Mouse (Mus musculus): ENCODE measurements around the gene Rfesd. TPM values are rescaled to one million over a fixed set of nuclear protein-coding genes. Genes with fewer than 3 reads are reported as not detected.

Gene Rfesd
- polyA plus RNA-seq, 1 experiment from 2014 or later: 19.9 TPM

DNA sequence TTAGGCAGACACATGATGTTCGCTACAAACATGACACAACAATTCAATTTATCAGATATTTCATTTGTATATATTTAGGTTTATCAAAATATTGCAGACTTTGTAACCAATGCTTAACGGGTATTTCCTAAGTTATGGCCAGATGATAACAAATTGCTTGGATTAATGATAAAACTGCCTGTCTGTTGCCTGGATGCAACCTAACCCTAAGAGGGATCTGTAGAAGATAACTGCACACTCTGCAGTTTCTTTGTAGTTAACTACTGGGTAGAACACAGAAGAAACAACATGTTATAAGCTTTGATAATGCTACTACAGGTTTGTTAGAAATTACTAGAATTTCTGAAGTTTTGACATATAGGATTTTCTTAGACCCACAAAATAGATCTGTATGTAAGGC is 42.3 kb downstream of the Rfesd start:
- Histone ChIP-seq H3K27ac (replicated peaks) (no peak overlapping the region), H3K36me3 (no peaks in the 10 kb centered on the region), H3K4me1 (no peaks in the 10 kb centered on the region), H3K4me2 (no peak overlapping the region), H3K4me3 (replicated peaks) (no peak overlapping the region), H3K9ac (replicated peaks) (no peak overlapping the region), H3K27me3 (replicated peaks) (no peaks in the 10 kb centered on the region), H3K9me3 (replicated peaks) (no peaks in the 10 kb centered on the region)
- WGBS: 94% methylated on average over 2 of the region's 2 CpGs
- no peak for ATAC-seq (ENCODE audit: low FRiP score)

DNA sequence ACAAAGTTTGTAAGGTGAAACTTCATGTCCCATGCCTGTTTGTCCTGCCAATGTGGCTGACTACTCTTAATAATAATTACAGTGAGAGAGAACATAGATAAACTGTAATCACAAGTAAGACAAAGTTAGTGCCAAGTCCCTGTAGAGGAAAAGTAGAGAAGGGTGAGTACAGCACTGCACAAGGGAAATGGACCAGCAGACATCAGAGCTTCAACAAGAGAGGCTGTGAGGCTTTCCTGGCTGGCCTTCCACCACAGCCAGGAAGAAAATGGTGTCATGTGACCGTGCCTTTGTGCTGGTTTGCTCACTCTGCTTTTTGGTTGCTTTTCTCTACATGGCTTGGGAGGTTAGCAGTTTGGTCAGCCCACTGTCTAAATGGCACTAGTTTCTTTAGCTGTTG is 42.9 kb downstream of the Rfesd start:
- H3K27me3 ChIP-seq (replicated peaks): no peaks in the 10 kb centered on the region
- H3K27ac ChIP-seq (replicated peaks): no peak overlapping the region
- WGBS: 69% methylated on average over 1 of the region's 1 CpGs
- no peak overlapping the region for H3K4me3 ChIP-seq (replicated peaks)
- H3K4me1 ChIP-seq: no peaks in the 10 kb centered on the region
- no peak for ATAC-seq (ENCODE audit: low FRiP score)
- H3K9me3 ChIP-seq (replicated peaks): no peaks in the 10 kb centered on the region
- no peak overlapping the region for H3K4me2 ChIP-seq
- H3K9ac ChIP-seq (replicated peaks): no peak overlapping the region
- no peaks in the 10 kb centered on the region for H3K36me3 ChIP-seq

DNA sequence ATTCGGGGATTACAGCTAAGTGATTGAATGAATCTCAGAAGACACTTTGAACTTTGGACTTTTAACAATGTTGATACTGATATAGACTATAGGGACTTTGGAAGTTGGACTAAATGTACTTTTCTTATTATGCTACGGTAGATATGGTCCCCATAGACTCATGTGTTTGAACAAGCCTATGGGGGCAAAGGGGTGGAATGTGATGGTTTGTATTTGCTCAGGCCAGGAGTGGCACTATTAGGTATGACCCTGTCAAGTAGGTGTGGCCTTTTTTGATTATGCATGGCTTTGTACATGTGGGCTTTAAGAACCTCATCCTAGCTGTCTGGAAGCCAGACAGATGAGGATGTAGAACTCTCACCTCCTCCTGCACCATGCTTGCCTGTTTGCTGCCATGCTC is 44.0 kb downstream of the Rfesd start:
- Histone ChIP-seq H3K4me2 (no peak overlapping the region), H3K9me3 (replicated peaks) (no peaks in the 10 kb centered on the region), H3K9ac (replicated peaks) (no peak overlapping the region), H3K4me3 (replicated peaks) (no peak overlapping the region), H3K36me3 (no peaks in the 10 kb centered on the region), H3K4me1 (no peaks in the 10 kb centered on the region), H3K27ac (replicated peaks) (no peak overlapping the region), H3K27me3 (replicated peaks) (no peaks in the 10 kb centered on the region)
- no peak for ATAC-seq (ENCODE audit: low FRiP score)
- WGBS: 84% methylated on average over 2 of the region's 2 CpGs

DNA sequence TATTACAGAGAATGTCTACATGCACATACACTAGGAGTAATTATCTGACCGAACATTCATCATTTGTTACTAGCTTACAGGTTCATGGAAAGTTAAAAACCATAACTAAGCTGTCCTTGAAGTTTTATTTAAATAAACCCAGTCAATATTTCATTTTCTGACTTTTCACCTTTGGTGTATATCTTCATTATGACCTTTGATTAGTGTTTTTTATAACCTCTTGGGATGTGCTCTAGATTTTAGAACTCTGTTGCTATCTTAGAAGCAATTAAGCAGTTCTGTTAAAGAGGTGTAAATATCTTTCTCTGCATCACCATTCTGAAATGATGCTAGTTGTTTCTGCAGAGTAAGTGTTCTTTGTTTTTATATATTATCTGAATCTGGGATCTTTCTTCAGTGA is 51.7 kb downstream of the Rfesd start, which contains the start of gene Spata9:
TSS of gene Spata9 (plus strand) at position 301 of the 400 bp plus-strand sequence.
- no peaks in the 10 kb centered on the region for H3K27me3 ChIP-seq (replicated peaks)
- H3K9ac ChIP-seq (replicated peaks): no peak within 1 kb of the TSS
- WGBS: 83% methylated on average over 1 of the region's 1 CpGs
- no peak for ATAC-seq (ENCODE audit: low FRiP score)
- H3K4me1 ChIP-seq: no peaks in the 10 kb centered on the region
- H3K36me3 ChIP-seq: no peaks in the 10 kb centered on the region
- no peak within 1 kb of the TSS for H3K4me3 ChIP-seq (replicated peaks)
- H3K4me2 ChIP-seq: no peak within 1 kb of the TSS
- no peaks in the 10 kb centered on the region for H3K9me3 ChIP-seq (replicated peaks)
- H3K27ac ChIP-seq (replicated peaks): no peak within 1 kb of the TSS

DNA sequence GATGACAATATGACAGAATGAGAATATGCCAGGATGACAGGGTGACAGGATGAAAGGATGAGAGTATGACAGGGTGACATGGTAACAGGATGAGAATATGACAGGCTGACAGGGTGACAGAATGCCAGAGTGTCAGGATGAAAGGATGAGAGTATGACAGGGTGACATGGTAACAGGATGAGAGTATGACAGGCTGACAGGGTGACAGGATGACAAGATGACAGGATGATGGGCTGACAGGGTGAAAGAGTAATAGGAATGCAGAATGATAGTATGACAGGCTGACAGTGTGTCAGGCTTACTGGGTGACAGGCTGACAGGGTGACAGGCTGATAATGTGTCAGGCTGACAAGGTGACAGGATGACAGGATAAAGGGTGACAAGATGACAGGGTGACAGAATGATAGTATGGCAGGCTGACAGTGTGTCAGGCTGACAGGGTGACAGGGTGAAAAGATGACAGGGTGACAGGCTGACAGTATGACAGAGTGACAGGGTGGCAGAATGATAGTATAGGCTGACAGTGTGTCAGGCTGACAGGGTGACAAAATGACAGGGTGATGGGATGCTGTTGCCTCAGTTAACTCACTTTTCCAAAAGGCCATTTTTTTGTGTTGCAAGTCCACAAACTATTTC is 63.0 kb downstream of the Rfesd start:
- Histone ChIP-seq H3K9me3 (replicated peaks) (no peaks in the 10 kb centered on the region), H3K4me3 (replicated peaks) (no peak overlapping the region), H3K4me2 (no peak overlapping the region), H3K36me3 (no peaks in the 10 kb centered on the region), H3K27ac (replicated peaks) (no peak overlapping the region), H3K9ac (replicated peaks) (no peak overlapping the region), H3K27me3 (replicated peaks) (no peaks in the 10 kb centered on the region), H3K4me1 (no peaks in the 10 kb centered on the region)
- no peak for ATAC-seq (ENCODE audit: low FRiP score)

Other genes starting within 250 kb of the Rfesd start
- gene Glrx, start 178.9 kb downstream of the Rfesd start, polyA plus RNA-seq (2015; fragmentation: Nextera tagmentation; extraction: Ambion mirVana): 86.1 and 87.0 TPM in 2 replicates
- 17.6 and 18.3 TPM in 2 replicates for gene Rhobtb3, start 74.8 kb downstream of the Rfesd start, polyA plus RNA-seq (2015; fragmentation: Nextera tagmentation; extraction: Ambion mirVana)
- gene Spata9, start 51.6 kb downstream of the Rfesd start, polyA plus RNA-seq (2015; fragmentation: Nextera tagmentation; extraction: Ambion mirVana): 1.6 and 3.1 TPM in 2 replicates
- gene Gpr150, start 38.3 kb upstream of the Rfesd start, polyA plus RNA-seq (2015; fragmentation: Nextera tagmentation; extraction: Ambion mirVana): 4.7 and 4.9 TPM in 2 replicates
- 4.2 and 5.0 TPM in 2 replicates for gene Arsk, start 79.9 kb upstream of the Rfesd start, polyA plus RNA-seq (2015; fragmentation: Nextera tagmentation; extraction: Ambion mirVana)
- 9.0 and 9.1 TPM in 2 replicates for gene Ttc37, start 80.0 kb upstream of the Rfesd start, polyA plus RNA-seq (2015; fragmentation: Nextera tagmentation; extraction: Ambion mirVana)

All from neural tube, embryonic 15.5 days (tissue).